Comparison of ENCODE assay signal across 27 mouse cellular contexts in the genomic region with DNA sequence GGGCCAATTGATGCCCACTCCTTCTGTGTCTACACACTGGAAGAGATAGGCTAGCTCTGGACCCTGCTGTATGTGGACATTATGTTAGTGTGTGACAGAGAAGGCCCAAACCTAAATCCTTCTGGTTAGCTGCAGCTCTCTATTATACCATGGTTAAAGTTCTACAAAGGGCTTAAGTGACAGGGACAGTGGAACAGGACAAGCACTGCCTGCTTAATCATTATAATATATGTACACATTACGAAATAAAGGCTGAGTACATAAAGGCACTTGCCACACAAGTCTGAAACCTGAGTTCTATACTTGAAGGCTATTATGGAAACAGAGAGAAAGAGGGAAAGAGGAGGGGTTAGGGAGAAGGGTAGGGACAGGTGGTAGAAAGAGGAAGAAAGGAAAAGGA. TPM values are rescaled to one million over a fixed set of nuclear protein-coding genes. Genes with fewer than 3 reads are reported as not detected.
A peak's percentile ranks its signal among the peaks of the same experiment; 100 is the strongest.
DNase-seq lines count a peak whose midpoint lies in the region; ATAC-seq and TF ChIP-seq lines count a peak whose summit lies in the region.
"Had no signal": no experiment of that assay in that cellular context is flagged by ENCODE, and none has a peak within 500 bp of the region (broad histone marks: within the 10 kb centered on the region; RNA-seq: fewer than 3 reads in every experiment).

No protein-coding gene starts in this region.

- H3K4me1 ChIP-seq in intestine, embryonic 15.5 days (replicated peaks) = no peaks in the 10 kb centered on the region
- H3K4me1 ChIP-seq in intestine, postnatal 0 days (replicated peaks; ENCODE audit: control insufficient read depth, insufficient read depth, low read length) = no peaks in the 10 kb centered on the region
- H3K4me1 ChIP-seq in liver, embryonic 14.5 days (replicated peaks; ENCODE audit: control insufficient read depth in 2 of 2, insufficient read depth in 2 of 2, low read length in 1 of 2) = 0 out of 4 replicates have a peak, but pooled peaks cover 0 to 4% of the 10 kb centered on the region in 2 experiments
- no peaks in the 10 kb centered on the region; the same call in 1 of the 2 replicates for H3K4me1 ChIP-seq in stomach, embryonic 16.5 days (ENCODE audit: control insufficient read depth, insufficient read depth, low read length)
- no peaks in the 10 kb centered on the region for H3K4me1 ChIP-seq in midbrain, embryonic 10.5 days
- H3K4me1 ChIP-seq: forebrain, embryonic 12.5 days; hindbrain, embryonic 10.5 days; hindbrain, embryonic 15.5 days had no signal

- no peaks in the 10 kb centered on the region for H3K9me3 ChIP-seq in intestine, embryonic 15.5 days
- H3K9me3 ChIP-seq in intestine, postnatal 0 days (ENCODE audit: control insufficient read depth) = no peaks in the 10 kb centered on the region
- no peaks in the 10 kb centered on the region for H3K9me3 ChIP-seq in liver, embryonic 14.5 days (ENCODE audit: control insufficient read depth, low read length)
- H3K9me3 ChIP-seq in stomach, embryonic 16.5 days (replicated peaks; ENCODE audit: control insufficient read depth, low read length) = no peaks in the 10 kb centered on the region
- no peaks in the 10 kb centered on the region for H3K9me3 ChIP-seq in midbrain, embryonic 10.5 days (replicated peaks)
- H3K9me3 ChIP-seq: forebrain, embryonic 12.5 days; hindbrain, embryonic 10.5 days; hindbrain, embryonic 15.5 days had no signal

- DNase-seq in lung, postnatal 25 days (ENCODE audit: low spot score) = peak; percentile 24
- no peak for DNase-seq in lung, postnatal 36 days
- no peak for DNase-seq in liver, embryonic 14.5 days (ENCODE audit: low read depth in 3 of 3, low spot score in 3 of 3)
- no peak for DNase-seq in midbrain, embryonic 10.5 days (ENCODE audit: low spot score)
- no peak for DNase-seq in adrenal gland, adult 18-20 months (ENCODE audit: low spot score in 2 of 2)
- DNase-seq: adrenal gland, adult 8-10 months; cerebellum, adult 2 months; cerebellum, postnatal 14 days; gastrocnemius, postnatal 10 days; heart, postnatal 14 days; kidney, adult 8-10 months; kidney, postnatal 4 days; left cerebral cortex, postnatal 4 days; midbrain, embryonic 14.5 days; right cerebral cortex, postnatal 14 days; thymus, postnatal 25 days had no signal

- no peak overlapping the region for H3K9ac ChIP-seq in intestine, embryonic 15.5 days
- no peak overlapping the region for H3K9ac ChIP-seq in intestine, postnatal 0 days (ENCODE audit: low read depth, low read length)
- H3K9ac ChIP-seq in liver, embryonic 14.5 days (replicated peaks) = no peak overlapping the region
- H3K9ac ChIP-seq in stomach, embryonic 16.5 days (ENCODE audit: low read length) = no peak overlapping the region
- H3K9ac ChIP-seq: forebrain, embryonic 12.5 days; hindbrain, embryonic 15.5 days had no signal

- no peaks in the 10 kb centered on the region for H3K36me3 ChIP-seq in intestine, embryonic 15.5 days
- no peaks in the 10 kb centered on the region for H3K36me3 ChIP-seq in intestine, postnatal 0 days (ENCODE audit: control insufficient read depth, insufficient read depth)
- H3K36me3 ChIP-seq in liver, embryonic 14.5 days (replicated peaks; ENCODE audit: control insufficient read depth, insufficient read depth, low read depth) = no peaks in the 10 kb centered on the region
- H3K36me3 ChIP-seq in stomach, embryonic 16.5 days (ENCODE audit: control insufficient read depth, insufficient read depth, low read length) = no peaks in the 10 kb centered on the region
- no peaks in the 10 kb centered on the region for H3K36me3 ChIP-seq in midbrain, embryonic 10.5 days
- H3K36me3 ChIP-seq: forebrain, embryonic 12.5 days; hindbrain, embryonic 10.5 days; hindbrain, embryonic 15.5 days had no signal

- no peaks in the 10 kb centered on the region for H3K27me3 ChIP-seq in intestine, embryonic 15.5 days (replicated peaks)
- H3K27me3 ChIP-seq in intestine, postnatal 0 days (replicated peaks; ENCODE audit: control insufficient read depth, insufficient read depth, low read length) = no peaks in the 10 kb centered on the region
- no peaks in the 10 kb centered on the region for H3K27me3 ChIP-seq in liver, embryonic 14.5 days (ENCODE audit: control insufficient read depth, insufficient read depth, low read length)
- H3K27me3 ChIP-seq in stomach, embryonic 16.5 days (ENCODE audit: control insufficient read depth, insufficient read depth, low read length) = no peaks in the 10 kb centered on the region
- peaks cover 30% of the 10 kb centered on the region for H3K27me3 ChIP-seq in midbrain, embryonic 10.5 days (ENCODE audit: low read depth, poor library complexity, severe bottlenecking)
- H3K27me3 ChIP-seq: CH12.LX; forebrain, embryonic 12.5 days; hindbrain, embryonic 15.5 days had no signal

- no peak for TF ChIP-seq EP300 in liver, embryonic 14.5 days (IDR thresholded peaks at IDR 0.05; ENCODE audit: low read depth)

- no peak overlapping the region for H3K4me2 ChIP-seq in intestine, embryonic 15.5 days (replicated peaks)
- no peak overlapping the region for H3K4me2 ChIP-seq in intestine, postnatal 0 days (replicated peaks; ENCODE audit: low read depth)
- H3K4me2 ChIP-seq in liver, embryonic 14.5 days (ENCODE audit: low read depth) = no peak overlapping the region
- H3K4me2 ChIP-seq in stomach, embryonic 16.5 days (ENCODE audit: low read depth, low read length) = no peak overlapping the region
- H3K4me2 ChIP-seq: forebrain, embryonic 12.5 days; hindbrain, embryonic 15.5 days had no signal

- 62% methylated on average over 1 of the region's 1 CpGs for WGBS in intestine, embryonic 15.5 days
- WGBS in intestine, postnatal 0 days = 48% methylated on average over 1 of the region's 1 CpGs
- WGBS in liver, embryonic 14.5 days (ENCODE audit: insufficient replicate concordance) = 48% methylated on average over 1 of the region's 1 CpGs
- WGBS in stomach, embryonic 16.5 days = 49% methylated on average over 1 of the region's 1 CpGs
- 95% methylated on average over 1 of the region's 1 CpGs for WGBS in midbrain, embryonic 10.5 days

- TF ChIP-seq CTCF in intestine, postnatal 0 days (IDR thresholded peaks at IDR 0.05; ENCODE audit: low read depth) = no peak
- no peak for TF ChIP-seq CTCF in liver, embryonic 14.5 days (IDR thresholded peaks at IDR 0.05; ENCODE audit: low read depth)

- 0 out of 2 replicates have a peak, but pooled peaks have one; percentile 28 for ATAC-seq in intestine, embryonic 15.5 days
- no peak for ATAC-seq in intestine, postnatal 0 days
- ATAC-seq in liver, embryonic 14.5 days (ENCODE audit: insufficient read depth) = peak; percentile 60
- peak; percentile 47 for ATAC-seq in stomach, embryonic 16.5 days (ENCODE audit: insufficient read depth, low FRiP score)
- ATAC-seq: activated CD4-positive, CD25-positive, alpha-beta regulatory T cell, adult 4 months; inflammation-experienced regulatory T-cells, adult 6 months had no signal

- H3K4me3 ChIP-seq in intestine, embryonic 15.5 days (replicated peaks) = no peak overlapping the region
- H3K4me3 ChIP-seq in intestine, postnatal 0 days (ENCODE audit: low read depth, low read length) = no peak overlapping the region
- H3K4me3 ChIP-seq in liver, embryonic 14.5 days (ENCODE audit: insufficient read depth in 1 of 2, low read depth in 2 of 2, low read length in 2 of 2) = no peak overlapping the region
- no peak overlapping the region for H3K4me3 ChIP-seq in stomach, embryonic 16.5 days (replicated peaks; ENCODE audit: low read length)
- H3K4me3 ChIP-seq in midbrain, embryonic 10.5 days = no peak overlapping the region
- H3K4me3 ChIP-seq: forebrain, embryonic 12.5 days; hindbrain, embryonic 10.5 days; hindbrain, embryonic 15.5 days had no signal

- H3K27ac ChIP-seq in intestine, embryonic 15.5 days = no peak overlapping the region
- no peak overlapping the region for H3K27ac ChIP-seq in intestine, postnatal 0 days (ENCODE audit: low read depth, low read length)
- H3K27ac ChIP-seq in liver, embryonic 14.5 days = no peak overlapping the region
- no peak overlapping the region for H3K27ac ChIP-seq in stomach, embryonic 16.5 days (ENCODE audit: low read length)
- H3K27ac ChIP-seq in midbrain, embryonic 10.5 days (replicated peaks) = no peak overlapping the region
- H3K27ac ChIP-seq: forebrain, embryonic 12.5 days; hindbrain, embryonic 10.5 days; hindbrain, embryonic 15.5 days; kidney, postnatal 0 days; macrophage had no signal

RNA-seq across cellular contexts. Expression of a gene that starts 55.2 kb away (rescaled TPM):
- polyA plus RNA-seq in intestine, embryonic 15.5 days (2015; fragmentation: Nextera tagmentation; extraction: Ambion mirVana) = 43.5 and 43.9 TPM in 2 replicates
- polyA plus RNA-seq in intestine, postnatal 0 days (2015; fragmentation: Nextera tagmentation; extraction: Ambion mirVana) = 53.7 and 60.6 TPM in 2 replicates
- polyA plus RNA-seq in liver, embryonic 14.5 days (2012; rRNA removed) = 4.5 and 6.4 TPM in 2 replicates
- polyA plus RNA-seq in liver, embryonic 14.5 days (2014; fragmentation: Nextera tagmentation; extraction: Ambion mirVana) = 13.6 and 14.3 TPM in 2 replicates
- 31.1 and 35.9 TPM in 2 replicates for polyA plus RNA-seq in stomach, embryonic 16.5 days (2015; fragmentation: Nextera tagmentation; extraction: Ambion mirVana)
- 19.4 and 21.5 TPM in 2 replicates for polyA plus RNA-seq in midbrain, embryonic 10.5 days (2016; fragmentation: Nextera tagmentation; extraction: Ambion mirVana)
- total RNA-seq in adrenal gland, adult 18-20 months (2021) = 10 to 100 TPM; 29.1 to 35.1 TPM
